Mouse (Mus musculus): ENCODE data around the gene Ager.
A peak's percentile ranks its signal among the peaks of the same experiment; 100 is the strongest.

The Ager gene

GRCm38 (mm10) chr17:34605609-34606008, 7.9 kb downstream of the Ager start:
- DNase-seq: peak; percentile 98

GRCm38 (mm10) chr17:34606186-34607039, 8.8 kb downstream of the Ager start:
- no peak for DNase-seq

GRCm38 (mm10) chr17:34607997-34608396, 10.3 kb downstream of the Ager start:
- DNase-seq: peak; percentile 35

- no peak for DNase-seq
Observed at GRCm38 (mm10) chr17:34611050-34611449, 13.4 kb downstream of the Ager start.

- no peak for DNase-seq
Observed at GRCm38 (mm10) chr17:34613054-34613645, 15.5 kb downstream of the Ager start.

GRCm38 (mm10) chr17:34613830-34614229, 16.2 kb downstream of the Ager start:
- DNase-seq: no peak

- no peak for DNase-seq
Observed at GRCm38 (mm10) chr17:34615871-34616270, 18.2 kb downstream of the Ager start, which contains the start of gene Egfl8. Gene Egfl8, minus strand, starts transcription at chr17:34615971.

GRCm38 (mm10) chr17:34618999-34619398, 21.3 kb downstream of the Ager start:
- DNase-seq: peak; percentile 82

GRCm38 (mm10) chr17:34621006-34621405, 23.3 kb downstream of the Ager start:
- no peak for DNase-seq

GRCm38 (mm10) chr17:34623161-34623560, 25.5 kb downstream of the Ager start:
- no peak for DNase-seq

GRCm38 (mm10) chr17:34624981-34625380, 27.3 kb downstream of the Ager start:
- DNase-seq: no peak

- no peak for DNase-seq
Observed at GRCm38 (mm10) chr17:34626062-34626772, 28.6 kb downstream of the Ager start.

GRCm38 (mm10) chr17:34626773-34627092, 29.1 kb downstream of the Ager start:
- DNase-seq: no peak

GRCm38 (mm10) chr17:34627093-34627942, 29.7 kb downstream of the Ager start:
- DNase-seq: peak; percentile 91

- peak; percentile 79 for DNase-seq
Observed at GRCm38 (mm10) chr17:34627943-34628643, 30.4 kb downstream of the Ager start, which contains the start of gene Ppt2. Gene Ppt2, minus strand, starts transcription at chr17:34628510.

- DNase-seq: no peak
Observed at GRCm38 (mm10) chr17:34628644-34628967, 30.9 kb downstream of the Ager start.

- DNase-seq: no peak
Observed at GRCm38 (mm10) chr17:34629221-34629751, 31.6 kb downstream of the Ager start, which contains the start of gene Prrt1. Gene Prrt1, plus strand, starts transcription at chr17:34629533.

- DNase-seq: no peak
Observed at GRCm38 (mm10) chr17:34629796-34630603, 32.3 kb downstream of the Ager start.

- no peak for DNase-seq
Observed at GRCm38 (mm10) chr17:34630761-34631301, 33.2 kb downstream of the Ager start.

GRCm38 (mm10) chr17:34631647-34632046, 34.0 kb downstream of the Ager start:
- no peak for DNase-seq

- DNase-seq: peak; percentile 90
Observed at GRCm38 (mm10) chr17:34632261-34632691, 34.6 kb downstream of the Ager start.

Measured in kidney, adult 18-20 months (tissue).